Mouse (Mus musculus): ENCODE results near the gene Rnf157.

The Rnf157 gene

GRCm38 (mm10) chr11:116418194-116418840 lies 5.5 kb upstream of the Rnf157 start:
- DNase-seq (ENCODE audit: low read depth, low spot score): peak; percentile 96

- DNase-seq (ENCODE audit: low read depth, low spot score): no peak
These were observed 4.2 kb upstream of the Rnf157 start for GRCm38 (mm10) chr11:116417054-116417453.

GRCm38 (mm10) chr11:116416196-116416943 lies 3.5 kb upstream of the Rnf157 start:
- no peak for DNase-seq (ENCODE audit: low read depth, low spot score)

- DNase-seq (ENCODE audit: low read depth, low spot score): no peak
These were observed 795 bp upstream of the Rnf157 start for GRCm38 (mm10) chr11:116413631-116414022.

- DNase-seq (ENCODE audit: low read depth, low spot score): peak; percentile 67
These were observed 604 bp downstream of the Rnf157 start for GRCm38 (mm10) chr11:116412028-116412827.

GRCm38 (mm10) chr11:116411582-116411981 lies 1.2 kb downstream of the Rnf157 start:
- peak; percentile 66 for DNase-seq (ENCODE audit: low read depth, low spot score)

GRCm38 (mm10) chr11:116410415-116410814 lies 2.4 kb downstream of the Rnf157 start:
- peak; percentile 71 for DNase-seq (ENCODE audit: low read depth, low spot score)

GRCm38 (mm10) chr11:116409008-116409407 lies 3.8 kb downstream of the Rnf157 start:
- peak; percentile 31 for DNase-seq (ENCODE audit: low read depth, low spot score)

- DNase-seq (ENCODE audit: low read depth, low spot score): peak; percentile 93
These were observed 6.6 kb downstream of the Rnf157 start for GRCm38 (mm10) chr11:116406231-116406728.

- DNase-seq (ENCODE audit: low read depth, low spot score): peak; percentile 56
These were observed 7.2 kb downstream of the Rnf157 start for GRCm38 (mm10) chr11:116405601-116406000.

GRCm38 (mm10) chr11:116400560-116400959 lies 12.3 kb downstream of the Rnf157 start:
- no peak for DNase-seq (ENCODE audit: low read depth, low spot score)

- DNase-seq (ENCODE audit: low read depth, low spot score): no peak
These were observed 14.5 kb downstream of the Rnf157 start for GRCm38 (mm10) chr11:116398348-116398677.

- no peak for DNase-seq (ENCODE audit: low read depth, low spot score)
These were observed 15.1 kb downstream of the Rnf157 start for GRCm38 (mm10) chr11:116397517-116398347.

- DNase-seq (ENCODE audit: low read depth, low spot score): no peak
These were observed 15.9 kb downstream of the Rnf157 start for GRCm38 (mm10) chr11:116396934-116397330.

GRCm38 (mm10) chr11:116396276-116396933 lies 16.4 kb downstream of the Rnf157 start:
- DNase-seq (ENCODE audit: low read depth, low spot score): no peak

GRCm38 (mm10) chr11:116394769-116395168 lies 18.1 kb downstream of the Rnf157 start:
- DNase-seq (ENCODE audit: low read depth, low spot score): no peak

- DNase-seq (ENCODE audit: low read depth, low spot score): no peak
These were observed 23.9 kb downstream of the Rnf157 start for GRCm38 (mm10) chr11:116388841-116389480.

GRCm38 (mm10) chr11:116387086-116388071 lies 25.5 kb downstream of the Rnf157 start:
- no peak for DNase-seq (ENCODE audit: low read depth, low spot score)

GRCm38 (mm10) chr11:116385999-116386398 lies 26.8 kb downstream of the Rnf157 start:
- no peak for DNase-seq (ENCODE audit: low read depth, low spot score)
